Mouse (Mus musculus): ENCODE measurements at regions not wholly inside any gene's neighbourhood (a gene's known extent, or its start where the extent isn't known, plus 50 kb on each side); places are given as distances from the start of the nearest gene placed in this dataset.

GRCm38 (mm10) chr1:64308560-64308959 lies 186.5 kb upstream of the Klf7 start:
- Histone ChIP-seq H3K79me3 (ENCODE audit: low read depth) (no peaks in the 10 kb centered on the region), H3K79me2 (ENCODE audit: control insufficient read depth, insufficient read depth) (no peaks in the 10 kb centered on the region), H3K36me3 (ENCODE audit: control insufficient read depth, insufficient read depth) (no peaks in the 10 kb centered on the region), H3ac (ENCODE audit: control insufficient read depth, insufficient read length, low read depth) (no peak overlapping the region), H3K4me3 (ENCODE audit: insufficient read depth, poor library complexity, severe bottlenecking) (no peak overlapping the region), H3K27me3 (ENCODE audit: control insufficient read depth, insufficient read depth, insufficient read length) (no peaks in the 10 kb centered on the region)
- TF ChIP-seq MYOD1 (IDR thresholded peaks at IDR 0.05; ENCODE audit: control insufficient read depth, insufficient read length, low read depth) (no peak), MAX (IDR thresholded peaks at IDR 0.05) (no peak)

- Histone ChIP-seq H3ac (ENCODE audit: control insufficient read depth, insufficient read length, low read depth) (no peak overlapping the region), H3K4me3 (ENCODE audit: insufficient read depth, poor library complexity, severe bottlenecking) (no peak overlapping the region), H3K79me3 (ENCODE audit: low read depth) (no peaks in the 10 kb centered on the region), H3K36me3 (ENCODE audit: control insufficient read depth, insufficient read depth) (no peaks in the 10 kb centered on the region), H3K79me2 (ENCODE audit: control insufficient read depth, insufficient read depth) (no peaks in the 10 kb centered on the region), H3K27me3 (ENCODE audit: control insufficient read depth, insufficient read depth, insufficient read length) (no peaks in the 10 kb centered on the region)
- TF ChIP-seq CTCF (IDR thresholded peaks at IDR 0.05; ENCODE audit: control insufficient read depth, insufficient read depth, insufficient read length): no peak
- TF ChIP-seq MYOG (IDR thresholded peaks at IDR 0.05; ENCODE audit: control insufficient read depth, extremely low read depth, insufficient read length): no peak
- no peak for TF ChIP-seq CEBPB (IDR thresholded peaks at IDR 0.05; ENCODE audit: low read depth)
- no peak for TF ChIP-seq MAX (IDR thresholded peaks at IDR 0.05)
- TF ChIP-seq MYOD1 (IDR thresholded peaks at IDR 0.05; ENCODE audit: control insufficient read depth, insufficient read length, low read depth): no peak
- no peak for TF ChIP-seq FOSL1 (IDR thresholded peaks at IDR 0.05; ENCODE audit: insufficient read depth, low read length, poor library complexity, severe bottlenecking)
- no peak for TF ChIP-seq USF1 (IDR thresholded peaks at IDR 0.05; ENCODE audit: low read depth)
Measured at GRCm38 (mm10) chr1:64308088-64308487, 186.0 kb upstream of the Klf7 start.

DNA sequence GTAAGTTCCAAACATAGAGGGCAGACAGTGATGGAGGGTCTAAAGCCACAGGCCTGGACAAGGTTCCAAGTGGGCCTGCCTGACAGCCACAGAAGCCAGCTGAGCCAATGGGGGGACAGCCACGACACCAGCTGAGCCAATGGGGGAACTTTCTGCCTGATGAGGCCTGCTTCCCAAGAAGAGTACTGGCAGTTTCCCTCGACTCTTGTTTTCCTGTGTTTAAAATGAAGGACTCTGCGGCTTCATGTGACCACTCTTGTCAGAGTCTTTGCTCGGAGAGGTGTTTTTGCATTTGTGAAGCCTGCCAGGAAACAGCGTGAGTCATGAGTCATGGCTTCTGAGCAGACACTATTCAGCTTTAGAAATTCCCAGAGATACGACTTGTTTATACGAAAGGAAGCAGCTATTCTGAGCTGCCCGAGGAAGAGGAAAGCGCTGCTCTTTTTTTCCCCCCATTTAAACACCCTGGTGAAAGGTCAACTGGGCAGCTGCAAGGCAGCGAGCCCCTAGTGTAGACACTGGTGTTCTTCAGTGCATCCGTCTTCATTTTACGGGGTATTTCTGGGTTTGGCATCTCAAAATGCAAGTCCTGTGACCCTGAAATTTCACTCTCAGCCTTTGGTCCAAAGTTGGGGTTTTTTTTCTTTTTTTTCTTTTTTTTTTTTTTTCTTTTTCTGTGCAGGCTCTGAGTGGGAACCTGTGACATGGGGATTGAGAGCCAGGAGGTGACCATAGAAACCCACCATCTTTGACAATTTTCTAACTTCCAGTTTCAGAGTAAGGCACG lies 183.5 kb upstream of the Klf7 start:
- H3K27me3 ChIP-seq (ENCODE audit: control insufficient read depth, insufficient read depth, insufficient read length): no peaks in the 10 kb centered on the region
- H3K79me3 ChIP-seq (ENCODE audit: low read depth): no peaks in the 10 kb centered on the region
- no peak overlapping the region for H3ac ChIP-seq (ENCODE audit: control insufficient read depth, insufficient read length, low read depth)
- H3K4me3 ChIP-seq (ENCODE audit: insufficient read depth, poor library complexity, severe bottlenecking): no peak overlapping the region
- H3K79me2 ChIP-seq (ENCODE audit: control insufficient read depth, insufficient read depth): no peaks in the 10 kb centered on the region
- H3K36me3 ChIP-seq (ENCODE audit: control insufficient read depth, insufficient read depth): no peaks in the 10 kb centered on the region
- peak; percentile 90 for TF ChIP-seq USF1 (IDR thresholded peaks at IDR 0.05; ENCODE audit: low read depth)
- no peak for TF ChIP-seq MYOD1 (IDR thresholded peaks at IDR 0.05; ENCODE audit: control insufficient read depth, insufficient read length, low read depth)
- no peak for TF ChIP-seq CTCF (IDR thresholded peaks at IDR 0.05; ENCODE audit: control insufficient read depth, insufficient read depth, insufficient read length)
- peak; percentile 29 for TF ChIP-seq FOSL1 (IDR thresholded peaks at IDR 0.05; ENCODE audit: insufficient read depth, low read length, poor library complexity, severe bottlenecking)
- peak; percentile 81 for TF ChIP-seq MAX (IDR thresholded peaks at IDR 0.05)

DNA sequence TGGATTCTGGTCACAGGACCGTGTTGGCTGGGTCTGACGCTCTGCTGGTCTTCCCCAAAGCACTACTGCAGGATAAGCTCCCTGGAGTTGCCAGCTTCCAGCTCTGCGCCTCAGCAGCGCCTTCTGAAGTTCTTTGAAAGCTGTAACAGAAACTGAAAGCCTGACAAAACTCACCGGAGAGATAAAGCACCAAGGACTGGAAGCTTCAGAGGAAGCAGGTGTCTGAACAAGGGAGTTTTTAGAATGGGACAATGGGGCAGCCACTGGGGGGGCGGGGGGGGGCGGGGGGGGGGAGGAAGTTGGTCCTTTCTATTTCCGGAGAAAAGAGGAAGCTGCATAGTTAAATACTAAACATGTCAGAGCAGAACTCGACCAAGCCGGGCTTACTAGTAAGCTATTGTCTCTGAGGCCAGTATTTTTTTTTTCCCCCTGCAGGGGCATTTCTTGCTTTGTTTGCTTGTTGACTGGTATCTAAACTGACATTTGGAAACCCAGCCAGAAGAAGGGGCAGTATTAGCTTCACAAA lies 180.8 kb upstream of the Klf7 start:
- no peaks in the 10 kb centered on the region for H3K79me2 ChIP-seq (ENCODE audit: control insufficient read depth, insufficient read depth)
- H3K27me3 ChIP-seq (ENCODE audit: control insufficient read depth, insufficient read depth, insufficient read length): no peaks in the 10 kb centered on the region
- H3K4me3 ChIP-seq (ENCODE audit: insufficient read depth, poor library complexity, severe bottlenecking): no peak overlapping the region
- H3K79me3 ChIP-seq (ENCODE audit: low read depth): no peaks in the 10 kb centered on the region
- no peaks in the 10 kb centered on the region for H3K36me3 ChIP-seq (ENCODE audit: control insufficient read depth, insufficient read depth)
- TF ChIP-seq FOSL1 (IDR thresholded peaks at IDR 0.05; ENCODE audit: insufficient read depth, low read length, poor library complexity, severe bottlenecking): no peak
- TF ChIP-seq USF1 (IDR thresholded peaks at IDR 0.05; ENCODE audit: low read depth): no peak
- no peak for TF ChIP-seq MYOG (IDR thresholded peaks at IDR 0.05; ENCODE audit: control insufficient read depth, extremely low read depth, insufficient read length)
- TF ChIP-seq CTCF (IDR thresholded peaks at IDR 0.05; ENCODE audit: control insufficient read depth, insufficient read depth, insufficient read length): no peak
- TF ChIP-seq MYOD1 (IDR thresholded peaks at IDR 0.05; ENCODE audit: control insufficient read depth, insufficient read length, low read depth): no peak
- TF ChIP-seq CEBPB (IDR thresholded peaks at IDR 0.05; ENCODE audit: low read depth): no peak
- TF ChIP-seq MAX (IDR thresholded peaks at IDR 0.05): no peak
- H3ac ChIP-seq (ENCODE audit: control insufficient read depth, insufficient read length, low read depth): no peak overlapping the region

- no peak for TF ChIP-seq USF1 (IDR thresholded peaks at IDR 0.05; ENCODE audit: low read depth)
- TF ChIP-seq MAX (IDR thresholded peaks at IDR 0.05): no peak
- TF ChIP-seq CEBPB (IDR thresholded peaks at IDR 0.05; ENCODE audit: low read depth): no peak
- TF ChIP-seq CTCF (IDR thresholded peaks at IDR 0.05; ENCODE audit: control insufficient read depth, insufficient read depth, insufficient read length): no peak
- TF ChIP-seq MYOG (IDR thresholded peaks at IDR 0.05; ENCODE audit: control insufficient read depth, extremely low read depth, insufficient read length): no peak
- TF ChIP-seq FOSL1 (IDR thresholded peaks at IDR 0.05; ENCODE audit: insufficient read depth, low read length, poor library complexity, severe bottlenecking): no peak
- TF ChIP-seq MYOD1 (IDR thresholded peaks at IDR 0.05; ENCODE audit: control insufficient read depth, insufficient read length, low read depth): no peak
- Histone ChIP-seq H3ac (ENCODE audit: control insufficient read depth, insufficient read length, low read depth) (no peak overlapping the region), H3K79me3 (ENCODE audit: low read depth) (no peaks in the 10 kb centered on the region), H3K27me3 (ENCODE audit: control insufficient read depth, insufficient read depth, insufficient read length) (no peaks in the 10 kb centered on the region), H3K4me3 (ENCODE audit: insufficient read depth, poor library complexity, severe bottlenecking) (no peak overlapping the region), H3K79me2 (ENCODE audit: control insufficient read depth, insufficient read depth) (no peaks in the 10 kb centered on the region), H3K36me3 (ENCODE audit: control insufficient read depth, insufficient read depth) (no peaks in the 10 kb centered on the region)
Measured at GRCm38 (mm10) chr1:64301530-64302061, 179.5 kb upstream of the Klf7 start.
